Mouse (Mus musculus) thymus, adult 2 months (tissue): ENCODE data around the gene Tstd2.

ENCODE experiments used
- CTCF ChIP-seq: fragments of 200-500 bp; IDR thresholded peaks from 2 replicates; pipeline ENCODE4 v1.5.1; 2012; ENCODE audit warnings: mild to moderate bottlenecking, control low read depth, low read length, moderate library complexity, borderline replicate concordance; ENCODE audit not compliant: control insufficient read depth, poor library complexity, insufficient read depth; ENCODE audit errors: extremely low read depth
- POLR2A ChIP-seq: fragments of 200-500 bp; IDR thresholded peaks from 2 replicates; pipeline ENCODE4 v1.6.1; 2012; ENCODE audit warnings: mild to moderate bottlenecking, low read length, control low read depth, moderate library complexity; ENCODE audit not compliant: control insufficient read depth, poor library complexity, insufficient read depth; ENCODE audit errors: extremely low read depth

- TF ChIP-seq CTCF (no peak), POLR2A (no peak)
These were observed 43.7 kb upstream of the Tstd2 start for GRCm38 (mm10) chr4:46182181-46182580.
